Comparison of ENCODE assay signal across 8 mouse cellular contexts in genomic region chr10:69926158-69926882, GRCm38 (mm10).
DNase-seq lines count a peak whose midpoint lies in the region; ATAC-seq and TF ChIP-seq lines count a peak whose summit lies in the region.

No protein-coding gene starts in this region.

- WGBS in hindbrain, embryonic 10.5 days = under 1% methylated on average over 11 of the region's 11 CpGs
- 1% methylated on average over 11 of the region's 11 CpGs for WGBS in lung, embryonic 16.5 days

- H3K27ac ChIP-seq in ES-E14 (ENCODE audit: insufficient read depth, low read depth, low read length, poor library complexity, severe bottlenecking) = peak overlapping the region; percentile 69
- peak overlapping the region; percentile 82 for H3K27ac ChIP-seq in hindbrain, embryonic 10.5 days
- peak overlapping the region; percentile 92 for H3K27ac ChIP-seq in lung, embryonic 16.5 days (ENCODE audit: low read length)

- H3K4me1 ChIP-seq in E14TG2a.4 (replicated peaks; ENCODE audit: low read depth, low read length) (peaks cover 46% of the 10 kb centered on the region), ES-E14 (ENCODE audit: control insufficient read depth in 2 of 2, insufficient read depth in 2 of 2, low read length in 2 of 2, poor library complexity in 1 of 2) (peaks cover 2 to 11% of the 10 kb centered on the region in 2 experiments; a peak in 2 of 4 replicates)
- peaks cover 46% of the 10 kb centered on the region for H3K4me1 ChIP-seq in hindbrain, embryonic 10.5 days (replicated peaks)
- H3K4me1 ChIP-seq in lung, embryonic 16.5 days (replicated peaks; ENCODE audit: control insufficient read depth, insufficient read depth, low read length) = peaks cover 16% of the 10 kb centered on the region

- in situ Hi-C loops in ES-E14 (cut with MboI; ENCODE audit: low sequenced_read_pairs in 2 of 2, unreplicated experiment in 2 of 2) = no loop called here

- TF ChIP-seq CTCF in E14TG2a.4 (conservative IDR thresholded peaks at IDR 0.05; ENCODE audit: low read length) = no peak

- H3K9ac ChIP-seq in ES-E14 (ENCODE audit: insufficient read depth, low read depth, low read length, poor library complexity, severe bottlenecking) = peak overlapping the region; percentile 48
- H3K9ac ChIP-seq in lung, embryonic 16.5 days (ENCODE audit: low read length) = peak overlapping the region; percentile 51

- H3K36me3 ChIP-seq in E14TG2a.4 (ENCODE audit: insufficient read depth, low read length) (no peaks in the 10 kb centered on the region), ES-E14 (ENCODE audit: control insufficient read depth, insufficient read depth, low read length, poor library complexity, severe bottlenecking) (no peaks in the 10 kb centered on the region)
- peaks cover 12% of the 10 kb centered on the region for H3K36me3 ChIP-seq in hindbrain, embryonic 10.5 days
- no peaks in the 10 kb centered on the region for H3K36me3 ChIP-seq in lung, embryonic 16.5 days (ENCODE audit: control insufficient read depth, insufficient read depth, low read length)

- DNase-seq in ES-E14 (ENCODE audit: low read depth, low spot score) (no peak), adipocyte (ENCODE audit: low spot score) (no peak)
- DNase-seq in hindbrain, embryonic 10.5 days (ENCODE audit: low spot score) = peak; percentile 39
- no peak for DNase-seq in thymus, postnatal 0 days (ENCODE audit: low spot score)
- no peak for DNase-seq in frontal cortex, postnatal 25 days (ENCODE audit: low spot score in 2 of 2)
- no peak for DNase-seq in ovary, postnatal 14 days (ENCODE audit: low spot score)

- peak overlapping the region; percentile 64 for H3K4me2 ChIP-seq in lung, embryonic 16.5 days (ENCODE audit: low read depth, low read length)

- no peaks in the 10 kb centered on the region for H3K9me3 ChIP-seq in E14TG2a.4 (ENCODE audit: low read length)
- no peaks in the 10 kb centered on the region for H3K9me3 ChIP-seq in ES-E14 (ENCODE audit: control insufficient read depth, insufficient read depth, low read depth, low read length)
- H3K9me3 ChIP-seq in hindbrain, embryonic 10.5 days = no peaks in the 10 kb centered on the region
- no peaks in the 10 kb centered on the region for H3K9me3 ChIP-seq in lung, embryonic 16.5 days (ENCODE audit: control insufficient read depth, low read length)

- ATAC-seq in lung, embryonic 16.5 days (ENCODE audit: low read depth) = peak; percentile 14; the same call in 1 of the 2 replicates

- peaks cover 2% of the 10 kb centered on the region; the same call in 1 of the 2 replicates for H3K27me3 ChIP-seq in E14TG2a.4 (ENCODE audit: insufficient read depth, low read length)
- H3K27me3 ChIP-seq in hindbrain, embryonic 10.5 days (ENCODE audit: insufficient read depth, poor library complexity, severe bottlenecking) = no peaks in the 10 kb centered on the region
- H3K27me3 ChIP-seq in lung, embryonic 16.5 days (ENCODE audit: control insufficient read depth, insufficient read depth, low read depth, low read length) = no peaks in the 10 kb centered on the region

- H3K4me3 ChIP-seq in E14TG2a.4 (replicated peaks; ENCODE audit: low read length) (peak overlapping the region; percentile 81), ES-E14 (ENCODE audit: insufficient read depth in 1 of 2, low read depth in 1 of 2, low read length in 2 of 2, poor library complexity in 1 of 2, severe bottlenecking in 1 of 2) (peak overlapping the region; percentile 69 to 72)
- H3K4me3 ChIP-seq in hindbrain, embryonic 10.5 days = peak overlapping the region; percentile 56
- H3K4me3 ChIP-seq in lung, embryonic 16.5 days (ENCODE audit: low read length) = peak overlapping the region; percentile 44

TF ChIP-seq in ES-E14, 5 proteins besides CTCF, POLR2A, EP300 and RAD21:
- TF ChIP-seq ZC3H11A (IDR thresholded peaks at IDR 0.05; ENCODE audit: borderline replicate concordance, low read depth, low read length) (no peak), ZNF384 (IDR thresholded peaks at IDR 0.05; ENCODE audit: low read depth, low read length) (no peak), HCFC1 (IDR thresholded peaks at IDR 0.05; ENCODE audit: borderline replicate concordance, insufficient read depth, low read length) (no peak), CHD2 (IDR thresholded peaks at IDR 0.05; ENCODE audit: low read depth, low read length) (no peak), MAFK (IDR thresholded peaks at IDR 0.05; ENCODE audit: insufficient read depth, low read depth, low read length) (no peak)
